Mouse (Mus musculus): ENCODE data around the gene Thbs4. TPM values are rescaled to one million over a fixed set of nuclear protein-coding genes. Genes with fewer than 3 reads are reported as not detected.

Thbs4 gene
- polyA plus RNA-seq, 1 experiment from 2014 or later: 1.4 TPM

DNA sequence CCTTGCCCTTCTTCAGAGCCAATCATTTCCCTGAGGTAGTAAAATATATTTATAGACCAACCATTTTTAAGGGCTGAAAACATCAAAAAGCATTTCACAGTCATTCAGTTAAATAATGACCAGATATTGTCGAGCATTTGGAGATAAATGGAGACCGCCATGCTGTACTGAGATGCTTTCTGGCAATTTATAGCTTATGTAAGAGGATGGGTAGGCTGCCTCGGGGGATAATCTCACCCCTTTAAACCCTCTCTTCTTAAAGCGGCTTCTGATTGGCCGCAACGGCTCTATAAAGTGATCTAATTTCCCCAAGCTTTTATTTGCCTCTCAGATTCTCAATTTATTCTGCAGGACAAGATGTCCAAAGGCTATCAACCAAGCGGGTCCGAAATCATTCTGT, 22.1 kb downstream of the Thbs4 start:
- Histone ChIP-seq H3K9ac (replicated peaks; ENCODE audit: low read depth, low read length) (no peak overlapping the region), H3K4me3 (ENCODE audit: low read depth, low read length) (no peak overlapping the region), H3K27ac (ENCODE audit: low read depth, low read length) (no peak overlapping the region), H3K27me3 (ENCODE audit: control insufficient read depth, insufficient read depth, low read length) (no peaks in the 10 kb centered on the region), H3K4me1 (ENCODE audit: control insufficient read depth, insufficient read depth, low read length) (no peaks in the 10 kb centered on the region), H3K9me3 (ENCODE audit: control insufficient read depth, low read length) (no peaks in the 10 kb centered on the region), H3K4me2 (ENCODE audit: low read depth, low read length) (no peak overlapping the region), H3K36me3 (ENCODE audit: control insufficient read depth, insufficient read depth, low read length) (no peaks in the 10 kb centered on the region)
- peak; percentile 62; the same call in 1 of the 2 replicates for ATAC-seq (ENCODE audit: low read depth)
- 50% methylated on average over 8 of the region's 8 CpGs for WGBS

DNA sequence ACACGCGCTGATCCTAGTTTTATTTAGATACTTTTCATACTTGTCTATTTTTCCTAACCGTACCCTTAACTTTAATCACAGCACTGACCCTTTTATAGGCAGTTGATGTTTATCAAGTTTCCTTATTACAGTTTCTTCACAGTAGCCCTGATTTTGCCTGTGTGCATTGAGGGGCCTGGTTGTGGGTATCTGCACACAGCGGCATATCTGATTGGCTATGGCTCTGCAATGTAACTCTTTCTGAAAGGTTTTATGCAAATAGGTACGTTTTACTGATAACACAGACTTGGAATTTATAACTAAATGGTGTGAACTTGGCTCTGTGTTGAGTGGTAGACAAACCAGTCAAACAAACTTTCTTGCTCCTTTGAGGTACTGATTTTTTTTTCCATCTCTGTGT, 23.1 kb downstream of the Thbs4 start:
- Histone ChIP-seq H3K36me3 (ENCODE audit: control insufficient read depth, insufficient read depth, low read length) (no peaks in the 10 kb centered on the region), H3K4me3 (ENCODE audit: low read depth, low read length) (no peak overlapping the region), H3K9ac (replicated peaks; ENCODE audit: low read depth, low read length) (no peak overlapping the region), H3K9me3 (ENCODE audit: control insufficient read depth, low read length) (no peaks in the 10 kb centered on the region), H3K4me1 (ENCODE audit: control insufficient read depth, insufficient read depth, low read length) (no peaks in the 10 kb centered on the region), H3K27me3 (ENCODE audit: control insufficient read depth, insufficient read depth, low read length) (no peaks in the 10 kb centered on the region), H3K4me2 (ENCODE audit: low read depth, low read length) (no peak overlapping the region), H3K27ac (ENCODE audit: low read depth, low read length) (no peak overlapping the region)
- ATAC-seq (ENCODE audit: low read depth): no peak
- WGBS: 90% methylated on average over 5 of the region's 5 CpGs

DNA sequence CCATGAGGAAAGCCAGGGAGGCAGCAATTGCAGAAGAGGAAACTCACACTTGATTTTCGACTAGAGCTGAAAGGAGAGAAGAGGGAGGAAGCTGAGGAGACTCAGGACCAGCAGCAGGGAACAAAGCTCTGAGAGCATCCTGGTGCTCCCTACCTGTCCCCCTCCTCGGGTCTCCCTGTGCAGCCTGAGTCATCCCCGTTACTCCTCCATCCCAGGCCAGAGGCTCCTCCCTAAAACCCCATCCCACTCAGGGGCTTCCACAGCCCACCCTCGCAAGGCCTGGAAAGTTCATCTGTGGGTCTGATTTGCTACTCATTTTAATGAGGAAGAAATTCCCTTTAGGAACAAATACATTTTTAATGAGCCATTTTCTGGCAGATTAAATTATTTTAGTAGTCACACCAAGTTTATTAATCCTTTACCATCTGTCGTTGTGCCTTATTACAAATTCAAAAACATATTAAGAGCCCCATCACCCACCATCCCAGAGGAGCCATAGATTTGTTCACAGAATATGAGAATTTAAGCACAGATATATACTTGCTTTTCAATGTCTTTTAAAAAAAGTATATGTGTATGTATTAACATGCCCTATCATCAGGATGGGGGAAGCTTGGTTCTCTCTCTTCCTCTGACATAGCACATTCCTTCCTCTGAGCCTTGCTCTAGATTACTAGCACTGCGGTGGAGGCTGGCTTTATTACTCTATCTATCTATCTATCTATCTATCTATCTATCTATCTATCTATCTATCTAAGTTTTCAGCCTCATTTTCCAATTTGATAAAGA, 29.0 kb downstream of the Thbs4 start:
- H3K9me3 ChIP-seq (ENCODE audit: control insufficient read depth, low read length): no peaks in the 10 kb centered on the region
- H3K27ac ChIP-seq (ENCODE audit: low read depth, low read length): peak overlapping the region; percentile 13
- H3K4me1 ChIP-seq (ENCODE audit: control insufficient read depth, insufficient read depth, low read length): no peaks in the 10 kb centered on the region
- no peak overlapping the region for H3K9ac ChIP-seq (replicated peaks; ENCODE audit: low read depth, low read length)
- no peaks in the 10 kb centered on the region for H3K36me3 ChIP-seq (ENCODE audit: control insufficient read depth, insufficient read depth, low read length)
- no peak overlapping the region for H3K4me2 ChIP-seq (ENCODE audit: low read depth, low read length)
- 64% methylated on average over 6 of the region's 6 CpGs for WGBS
- no peak overlapping the region for H3K4me3 ChIP-seq (ENCODE audit: low read depth, low read length)
- H3K27me3 ChIP-seq (ENCODE audit: control insufficient read depth, insufficient read depth, low read length): no peaks in the 10 kb centered on the region
- peak; percentile 65 for ATAC-seq (ENCODE audit: low read depth)

GRCm38 (mm10) chr13:92762322-92762721, 32.3 kb downstream of the Thbs4 start:
- 62% methylated on average over 1 of the region's 1 CpGs for WGBS
- H3K9me3 ChIP-seq (ENCODE audit: control insufficient read depth, low read length): no peaks in the 10 kb centered on the region

DNA sequence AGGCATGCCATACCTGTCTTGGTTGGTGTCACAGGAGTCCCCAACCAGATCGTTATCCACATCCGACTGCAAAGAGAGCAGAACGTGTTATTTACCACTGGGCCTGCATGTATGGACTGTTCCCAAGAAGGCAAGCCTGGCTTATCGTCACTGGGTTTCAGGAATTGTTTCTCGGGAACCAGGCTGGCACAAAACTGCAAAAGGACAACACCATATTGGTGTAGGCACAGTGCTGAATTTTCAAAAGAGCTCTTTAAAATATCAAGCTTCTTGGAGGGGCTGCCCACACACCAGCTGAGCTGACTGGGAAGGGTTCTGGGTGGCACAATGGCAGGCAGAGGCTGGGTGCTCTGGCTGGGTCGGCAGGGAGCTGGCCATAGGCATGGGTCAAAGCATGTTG, 34.1 kb downstream of the Thbs4 start:
- Histone ChIP-seq H3K27me3 (ENCODE audit: control insufficient read depth, insufficient read depth, low read length) (no peaks in the 10 kb centered on the region), H3K4me1 (ENCODE audit: control insufficient read depth, insufficient read depth, low read length) (no peaks in the 10 kb centered on the region), H3K9me3 (ENCODE audit: control insufficient read depth, low read length) (no peaks in the 10 kb centered on the region), H3K4me2 (ENCODE audit: low read depth, low read length) (no peak overlapping the region), H3K9ac (replicated peaks; ENCODE audit: low read depth, low read length) (no peak overlapping the region), H3K36me3 (ENCODE audit: control insufficient read depth, insufficient read depth, low read length) (no peaks in the 10 kb centered on the region), H3K4me3 (ENCODE audit: low read depth, low read length) (no peak overlapping the region), H3K27ac (ENCODE audit: low read depth, low read length) (no peak overlapping the region)
- WGBS: 90% methylated on average over 6 of the region's 6 CpGs
- ATAC-seq (ENCODE audit: low read depth): no peak

More at GRCm38 (mm10) chr13:92762322-92762721, 32.3 kb downstream of the Thbs4 start:
- H3K4me3 ChIP-seq (ENCODE audit: low read depth, low read length): no peak overlapping the region
- H3K9ac ChIP-seq (replicated peaks; ENCODE audit: low read depth, low read length): no peak overlapping the region
- no peak overlapping the region for H3K27ac ChIP-seq (ENCODE audit: low read depth, low read length)
- H3K4me2 ChIP-seq (ENCODE audit: low read depth, low read length): no peak overlapping the region
- H3K27me3 ChIP-seq (ENCODE audit: control insufficient read depth, insufficient read depth, low read length): no peaks in the 10 kb centered on the region
- H3K36me3 ChIP-seq (ENCODE audit: control insufficient read depth, insufficient read depth, low read length): no peaks in the 10 kb centered on the region
- ATAC-seq (ENCODE audit: low read depth): no peak
- no peaks in the 10 kb centered on the region for H3K4me1 ChIP-seq (ENCODE audit: control insufficient read depth, insufficient read depth, low read length)

DNA sequence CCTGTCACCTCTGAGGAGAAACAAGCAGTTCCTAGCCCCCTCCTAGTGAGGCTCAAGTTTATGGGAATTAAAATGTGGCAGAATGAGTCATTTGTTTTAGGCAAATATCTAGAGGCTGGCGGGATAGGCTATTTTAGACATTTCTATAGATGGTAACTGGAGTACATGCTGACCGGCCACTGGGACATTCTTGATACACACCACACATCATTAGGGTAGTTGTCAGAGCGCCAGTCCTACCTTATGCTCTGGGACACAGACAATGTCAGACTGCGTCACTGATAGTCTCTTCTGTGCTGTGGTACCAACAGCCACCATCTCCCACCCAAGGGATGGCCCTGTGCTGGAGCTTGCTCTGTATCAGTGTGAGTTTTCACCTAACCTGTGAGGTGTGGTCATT, 35.5 kb downstream of the Thbs4 start:
- no peak overlapping the region for H3K4me3 ChIP-seq (ENCODE audit: low read depth, low read length)
- no peak overlapping the region for H3K9ac ChIP-seq (replicated peaks; ENCODE audit: low read depth, low read length)
- H3K4me2 ChIP-seq (ENCODE audit: low read depth, low read length): no peak overlapping the region
- no peaks in the 10 kb centered on the region for H3K4me1 ChIP-seq (ENCODE audit: control insufficient read depth, insufficient read depth, low read length)
- H3K36me3 ChIP-seq (ENCODE audit: control insufficient read depth, insufficient read depth, low read length): no peaks in the 10 kb centered on the region
- H3K27ac ChIP-seq (ENCODE audit: low read depth, low read length): no peak overlapping the region
- no peak for ATAC-seq (ENCODE audit: low read depth)
- 92% methylated on average over 4 of the region's 4 CpGs for WGBS
- no peaks in the 10 kb centered on the region for H3K27me3 ChIP-seq (ENCODE audit: control insufficient read depth, insufficient read depth, low read length)
- no peaks in the 10 kb centered on the region for H3K9me3 ChIP-seq (ENCODE audit: control insufficient read depth, low read length)

DNA sequence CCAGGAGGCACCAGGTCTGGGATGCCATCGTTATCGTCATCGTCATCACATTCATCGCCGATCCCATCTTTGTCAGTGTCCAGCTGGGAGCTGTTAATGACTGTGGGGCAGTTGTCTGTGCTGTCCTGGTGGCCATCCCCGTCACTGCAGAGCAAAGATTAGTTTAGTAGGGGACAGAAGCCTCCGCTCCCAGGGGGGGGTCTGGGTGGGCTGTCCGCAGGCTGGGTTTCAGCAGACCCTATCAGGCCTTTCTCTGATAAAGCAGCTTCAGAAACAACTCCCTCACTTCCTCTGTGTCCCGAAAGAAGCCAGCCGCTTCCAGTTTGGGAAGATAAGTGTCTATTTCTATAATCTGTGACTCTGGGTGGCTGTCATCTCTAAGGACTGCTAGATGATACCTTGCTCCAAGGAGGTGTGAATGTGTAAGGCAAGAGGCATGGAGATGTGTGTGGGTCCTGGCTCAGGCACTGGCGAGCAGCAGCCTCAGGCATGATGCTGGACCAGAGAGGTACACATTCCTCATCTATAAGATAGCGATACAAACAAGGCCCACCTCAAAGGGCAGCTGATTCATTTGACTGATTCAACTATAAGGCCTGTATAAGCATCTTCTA, 36.5 kb downstream of the Thbs4 start:
- ATAC-seq (ENCODE audit: low read depth): no peak
- 87% methylated on average over 12 of the region's 12 CpGs for WGBS

DNA sequence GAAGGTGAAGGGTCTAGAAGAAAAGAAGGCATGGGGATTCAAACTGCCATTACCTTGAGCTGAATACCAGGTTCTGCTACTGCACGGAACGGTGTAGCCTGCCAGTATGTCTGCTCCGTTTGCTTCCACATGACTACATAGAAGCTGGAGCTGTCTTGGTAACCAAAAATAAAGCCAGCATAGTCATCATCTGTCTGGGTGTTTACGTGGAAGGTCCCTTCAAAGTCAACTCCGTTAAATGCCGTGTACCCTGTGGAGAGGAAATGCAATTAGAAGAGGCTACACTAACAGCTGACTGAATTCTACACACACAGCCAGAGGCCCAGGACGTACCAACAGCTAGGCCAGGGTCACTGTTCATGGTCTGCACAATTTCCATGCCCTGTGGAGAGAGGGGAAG, 39.6 kb downstream of the Thbs4 start:
- no peak overlapping the region for H3K4me2 ChIP-seq (ENCODE audit: low read depth, low read length)
- no peak overlapping the region for H3K4me3 ChIP-seq (ENCODE audit: low read depth, low read length)
- H3K9me3 ChIP-seq (ENCODE audit: control insufficient read depth, low read length): no peaks in the 10 kb centered on the region
- no peaks in the 10 kb centered on the region for H3K27me3 ChIP-seq (ENCODE audit: control insufficient read depth, insufficient read depth, low read length)
- H3K36me3 ChIP-seq (ENCODE audit: control insufficient read depth, insufficient read depth, low read length): no peaks in the 10 kb centered on the region
- H3K4me1 ChIP-seq (ENCODE audit: control insufficient read depth, insufficient read depth, low read length): no peaks in the 10 kb centered on the region
- H3K9ac ChIP-seq (replicated peaks; ENCODE audit: low read depth, low read length): no peak overlapping the region
- H3K27ac ChIP-seq (ENCODE audit: low read depth, low read length): no peak overlapping the region
- ATAC-seq (ENCODE audit: low read depth): no peak
- WGBS: 49% methylated on average over 7 of the region's 7 CpGs

More for the DNA sequence above, 36.5 kb downstream of the Thbs4 start:
- no peak overlapping the region for H3K4me2 ChIP-seq (ENCODE audit: low read depth, low read length)
- no peaks in the 10 kb centered on the region for H3K27me3 ChIP-seq (ENCODE audit: control insufficient read depth, insufficient read depth, low read length)
- H3K9ac ChIP-seq (replicated peaks; ENCODE audit: low read depth, low read length): no peak overlapping the region
- no peak overlapping the region for H3K4me3 ChIP-seq (ENCODE audit: low read depth, low read length)
- no peaks in the 10 kb centered on the region for H3K36me3 ChIP-seq (ENCODE audit: control insufficient read depth, insufficient read depth, low read length)
- no peak overlapping the region for H3K27ac ChIP-seq (ENCODE audit: low read depth, low read length)
- H3K9me3 ChIP-seq (ENCODE audit: control insufficient read depth, low read length): no peaks in the 10 kb centered on the region
- no peaks in the 10 kb centered on the region for H3K4me1 ChIP-seq (ENCODE audit: control insufficient read depth, insufficient read depth, low read length)

DNA sequence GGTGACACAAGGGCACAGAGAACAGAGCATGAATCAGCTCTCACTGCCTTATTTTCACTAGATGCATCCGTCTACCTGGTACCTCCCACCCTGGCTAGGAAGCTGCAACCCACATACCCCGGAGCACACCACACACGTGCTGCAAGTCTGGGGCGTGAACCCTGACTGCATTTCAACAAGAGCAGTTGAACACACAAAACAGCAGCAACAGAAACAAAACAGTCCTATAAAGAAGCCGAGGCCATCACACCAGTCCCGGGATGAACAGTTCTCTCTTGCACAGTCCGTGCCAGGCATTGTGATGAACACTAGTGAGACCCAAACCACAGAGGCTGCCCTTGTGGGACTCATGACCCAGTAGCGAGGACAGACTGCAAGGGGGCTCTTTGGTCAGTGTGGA, 40.9 kb downstream of the Thbs4 start:
- no peaks in the 10 kb centered on the region for H3K27me3 ChIP-seq (ENCODE audit: control insufficient read depth, insufficient read depth, low read length)
- no peak overlapping the region for H3K4me3 ChIP-seq (ENCODE audit: low read depth, low read length)
- 89% methylated on average over 8 of the region's 8 CpGs for WGBS
- no peak overlapping the region for H3K9ac ChIP-seq (replicated peaks; ENCODE audit: low read depth, low read length)
- H3K27ac ChIP-seq (ENCODE audit: low read depth, low read length): no peak overlapping the region
- no peaks in the 10 kb centered on the region for H3K36me3 ChIP-seq (ENCODE audit: control insufficient read depth, insufficient read depth, low read length)
- ATAC-seq (ENCODE audit: low read depth): no peak
- H3K4me1 ChIP-seq (ENCODE audit: control insufficient read depth, insufficient read depth, low read length): no peaks in the 10 kb centered on the region
- H3K9me3 ChIP-seq (ENCODE audit: control insufficient read depth, low read length): no peaks in the 10 kb centered on the region
- no peak overlapping the region for H3K4me2 ChIP-seq (ENCODE audit: low read depth, low read length)

Data from neural tube, embryonic 14.5 days (tissue).